Mouse (Mus musculus) brain, embryonic 14.5 days (tissue): ENCODE measurements around the gene Tmem37.

Source experiments
- CTCF ChIP-seq: fragments of 200-500 bp; IDR thresholded peaks from 2 replicates; pipeline ENCODE4 v1.5.1; 2012; ENCODE audit warnings: inconsistent platforms, mild to moderate bottlenecking, moderate library complexity, borderline replicate concordance; ENCODE audit not compliant: insufficient read depth, insufficient read length; ENCODE audit errors: extremely low read depth
- POLR2A ChIP-seq: fragments of 200-500 bp; IDR thresholded peaks from 2 replicates; pipeline ENCODE4 v1.6.1; 2012; ENCODE audit warnings: mild to moderate bottlenecking, inconsistent platforms, borderline replicate concordance; ENCODE audit not compliant: poor library complexity, insufficient read depth, insufficient read length, severe bottlenecking; ENCODE audit errors: extremely low read depth

- TF ChIP-seq CTCF (no peak), POLR2A (no peak)
Observed at GRCm38 (mm10) chr1:120019428-120019827, 54.4 kb downstream of the Tmem37 start.
